Mouse (Mus musculus) lung, postnatal 25 days (tissue): ENCODE measurements at regions not wholly inside any gene's neighbourhood (a gene's known extent, or its start where the extent isn't known, plus 50 kb on each side); places are given as distances from the start of the nearest gene placed in this dataset.

Experiments
- DNase-seq: peaks from one replicate; pipeline ENCODE4 v3.0.0; 2022; ENCODE audit warnings: low spot score

DNA sequence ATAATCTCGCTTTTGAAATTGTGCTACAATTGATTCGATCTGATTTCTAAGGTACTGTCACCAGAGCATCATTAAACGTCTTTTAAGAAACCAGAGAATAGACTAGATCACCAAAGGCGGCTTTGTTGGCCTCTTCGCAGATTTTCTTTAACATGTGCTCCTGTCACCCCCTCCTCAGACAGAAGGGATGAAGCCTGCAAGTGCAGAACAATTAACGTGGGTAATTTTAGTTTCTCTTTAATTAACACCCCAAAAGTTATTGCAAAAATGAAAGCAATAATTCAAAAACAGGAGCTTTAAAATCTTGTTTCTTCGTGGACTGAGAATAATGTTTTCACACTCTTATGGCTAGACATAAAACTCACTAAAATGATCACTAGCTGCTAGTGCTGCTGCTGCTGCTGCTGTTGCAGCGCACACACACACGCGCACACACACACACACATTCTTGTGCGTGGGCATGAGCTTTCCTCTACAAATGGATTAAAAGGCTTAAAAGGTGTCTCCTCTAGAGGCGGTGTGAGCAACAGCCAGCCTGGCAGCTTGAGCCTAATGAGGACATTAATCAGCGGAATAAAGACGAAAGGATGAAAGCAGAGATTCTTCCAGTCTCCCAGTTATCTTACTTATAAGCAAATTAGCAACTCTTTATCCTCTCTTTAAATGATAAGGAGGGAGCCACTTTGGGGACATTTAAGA, 550.5 kb upstream of the Btbd3 start:
- no peak for DNase-seq

GRCm38 (mm10) chr2:137704948-137705723, 551.2 kb upstream of the Btbd3 start:
- no peak for DNase-seq

GRCm38 (mm10) chr2:137704565-137704947, 551.8 kb upstream of the Btbd3 start:
- no peak for DNase-seq

DNA sequence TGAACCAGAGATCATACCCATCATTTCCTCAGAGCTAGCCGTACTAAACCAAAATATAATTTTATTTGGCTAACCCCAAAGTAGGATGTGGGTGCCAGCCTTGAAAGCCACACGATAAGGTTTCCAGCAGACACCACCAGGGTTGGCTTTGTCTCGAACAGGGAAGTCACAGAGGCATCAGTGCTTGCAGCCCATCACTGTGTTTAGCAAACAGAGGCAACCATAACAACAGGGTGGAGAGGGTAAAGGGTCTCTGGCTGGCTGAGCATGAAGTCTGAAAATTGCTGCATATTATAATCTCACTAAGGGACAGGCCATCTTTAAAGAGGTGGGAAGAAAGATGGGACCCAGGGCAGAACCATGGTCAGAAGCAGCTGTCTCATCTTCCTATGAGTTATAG, 552.3 kb upstream of the Btbd3 start:
- DNase-seq = no peak

GRCm38 (mm10) chr2:137695885-137696284, 560.5 kb upstream of the Btbd3 start:
- DNase-seq = no peak

- no peak for DNase-seq
Measured at GRCm38 (mm10) chr2:137694020-137694419, 562.3 kb upstream of the Btbd3 start.

GRCm38 (mm10) chr2:137687208-137687607, 569.2 kb upstream of the Btbd3 start:
- no peak for DNase-seq

DNA sequence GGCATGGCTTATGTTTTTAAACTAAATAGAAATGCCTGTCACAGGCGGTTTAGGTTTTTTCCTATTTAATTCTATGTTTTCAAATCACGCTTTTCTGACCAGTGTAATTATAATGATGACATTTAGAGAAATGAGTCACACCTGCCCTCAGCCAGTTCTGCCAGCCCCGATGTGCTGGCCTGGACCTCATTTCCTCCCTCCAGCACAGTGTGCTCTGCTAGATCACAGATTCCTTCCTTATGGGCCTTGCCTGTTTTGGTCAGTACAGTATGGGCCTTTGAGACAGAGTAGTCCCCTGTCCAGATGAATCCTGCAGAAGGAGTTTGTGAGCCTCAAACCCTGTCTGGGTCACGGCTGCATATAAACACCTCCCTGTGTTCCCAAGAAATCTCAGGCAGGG, 569.6 kb upstream of the Btbd3 start:
- DNase-seq = no peak

- no peak for DNase-seq
Measured at GRCm38 (mm10) chr2:137681762-137682161, 565.3 kb upstream of the Jag1 start.

- peak; percentile 21 for DNase-seq
Measured at GRCm38 (mm10) chr2:137663171-137663570, 546.7 kb upstream of the Jag1 start.

DNA sequence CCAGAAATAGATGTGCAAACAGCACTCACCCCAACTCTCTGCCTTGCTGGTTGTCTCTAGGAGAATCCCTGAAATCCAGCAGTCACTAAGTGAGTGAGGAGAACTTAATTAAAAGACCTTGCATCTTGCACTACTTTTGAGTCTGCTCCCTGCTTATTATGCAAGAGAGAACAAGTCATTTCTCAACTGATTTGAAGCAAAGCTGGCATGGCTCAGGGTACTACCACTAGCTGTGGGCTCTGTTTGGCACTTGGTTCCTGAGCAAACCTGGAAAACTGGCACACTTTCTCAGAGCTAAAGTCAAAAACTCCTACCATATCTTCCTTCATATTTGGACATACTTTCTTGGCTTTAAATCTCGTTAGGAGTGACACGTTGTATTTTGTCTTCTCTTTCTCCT, 545.8 kb upstream of the Jag1 start:
- DNase-seq = no peak

DNA sequence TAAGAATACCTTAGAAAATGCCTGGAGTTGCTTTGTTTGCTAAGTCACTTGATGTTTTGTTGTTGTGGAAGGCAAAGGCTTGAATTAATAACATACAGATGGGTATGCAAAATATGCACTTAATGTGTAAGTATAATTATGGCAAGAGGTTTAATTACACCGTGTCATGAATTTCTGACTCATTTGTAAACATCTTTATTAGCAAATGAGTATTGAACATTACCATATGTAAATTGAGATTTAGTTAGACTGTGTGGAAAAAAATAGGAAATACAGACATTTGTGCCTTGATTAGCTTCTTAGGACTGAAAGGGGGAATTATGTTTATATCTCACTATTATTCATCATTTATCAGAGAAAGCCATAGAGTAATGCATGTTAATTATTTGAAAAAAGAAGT, 544.0 kb upstream of the Jag1 start:
- DNase-seq = no peak

- no peak for DNase-seq
Measured at GRCm38 (mm10) chr2:137654296-137654695, 537.9 kb upstream of the Jag1 start.

GRCm38 (mm10) chr2:137644160-137644559, 527.7 kb upstream of the Jag1 start:
- DNase-seq = no peak

DNA sequence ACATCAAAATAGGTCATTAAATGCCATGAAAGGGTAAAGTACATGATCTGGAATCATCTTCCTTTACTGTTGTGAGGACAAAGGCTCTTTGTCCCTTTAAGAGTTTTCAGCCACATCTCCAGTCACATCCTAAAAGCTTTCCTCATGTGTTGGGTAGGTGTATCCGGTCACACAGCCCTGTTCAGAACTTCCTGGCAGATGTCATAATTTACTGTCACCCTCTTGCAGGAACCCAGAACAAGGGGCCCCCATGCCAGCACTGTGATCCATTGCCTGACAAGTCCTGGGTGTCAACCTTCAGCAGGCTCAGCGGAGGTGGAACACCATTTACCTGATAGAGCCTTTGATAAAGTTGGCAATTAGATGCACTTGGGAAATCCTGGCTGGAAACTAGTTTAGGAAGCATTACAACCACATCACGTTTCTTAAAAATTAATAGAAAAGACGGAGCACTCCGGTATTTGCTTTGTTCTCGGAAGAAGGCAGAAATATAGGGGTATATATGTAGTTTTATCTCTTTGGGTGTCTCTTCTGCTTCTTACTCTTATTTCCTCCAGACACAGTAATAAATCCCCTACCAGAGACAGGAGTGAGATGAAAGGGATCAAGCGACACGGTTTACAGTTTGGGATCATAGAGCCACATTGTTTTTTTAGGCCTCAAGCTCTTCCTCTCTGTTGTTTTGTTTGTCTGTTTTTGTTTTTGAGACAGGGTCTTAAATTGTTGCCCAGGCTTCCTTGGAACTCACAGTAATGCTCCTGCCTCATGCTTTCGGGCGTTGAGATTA, 527.0 kb upstream of the Jag1 start:
- no peak for DNase-seq

DNA sequence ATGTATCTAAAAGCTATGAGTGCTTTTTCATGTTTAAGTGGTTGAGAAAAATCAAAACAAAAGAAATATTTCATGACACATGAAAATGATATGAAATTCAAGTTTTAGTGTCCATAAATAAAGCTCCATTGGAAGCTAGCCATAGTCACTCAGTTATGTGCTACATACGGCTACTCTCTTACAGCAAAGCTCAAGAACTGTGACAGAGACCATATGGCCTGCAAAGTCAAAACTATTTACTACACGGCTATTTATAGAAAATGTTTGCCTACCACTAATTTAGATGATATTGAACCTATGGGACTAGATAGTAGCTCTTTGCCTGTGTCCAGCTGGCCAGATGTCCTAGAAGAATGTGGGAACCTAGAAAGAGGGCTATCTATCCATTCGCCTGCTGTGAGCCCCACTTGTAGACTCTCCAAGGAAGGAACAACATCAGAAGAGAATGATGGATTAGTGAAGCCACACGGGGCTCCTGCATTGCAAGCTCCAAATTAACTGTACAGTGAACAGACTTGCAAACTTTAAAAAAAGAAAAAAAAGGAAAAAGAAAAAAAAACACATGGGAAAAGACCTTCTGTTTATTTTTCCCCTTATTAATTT, 518.7 kb upstream of the Jag1 start:
- DNase-seq = no peak

GRCm38 (mm10) chr2:137616637-137617036, 500.2 kb upstream of the Jag1 start:
- no peak for DNase-seq

- DNase-seq = no peak
Measured at GRCm38 (mm10) chr2:137613791-137614190, 497.3 kb upstream of the Jag1 start.

- no peak for DNase-seq
Measured at GRCm38 (mm10) chr2:137608506-137608905, 492.1 kb upstream of the Jag1 start.

GRCm38 (mm10) chr2:137598136-137598535, 481.7 kb upstream of the Jag1 start:
- no peak for DNase-seq

DNA sequence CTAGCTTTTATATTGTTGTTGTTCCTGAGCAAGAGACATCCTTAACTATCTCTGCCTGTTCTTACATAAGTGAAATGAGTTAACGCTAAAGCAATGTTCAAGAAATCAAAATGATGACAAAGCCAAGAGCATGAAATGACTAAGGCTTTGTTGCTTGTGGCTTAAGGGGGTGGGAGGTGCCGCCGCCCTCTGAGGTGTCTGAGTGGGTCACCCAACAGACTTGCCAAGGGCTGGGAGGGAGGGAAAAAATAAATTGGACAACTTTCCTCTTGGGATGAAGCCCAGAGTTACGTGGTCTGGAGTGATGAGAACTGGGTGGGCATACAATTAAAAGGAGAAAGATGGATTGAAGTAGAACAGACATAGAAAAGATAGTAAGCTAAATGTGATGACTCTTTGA, 478.1 kb upstream of the Jag1 start:
- DNase-seq = no peak

- no peak for DNase-seq
Measured at GRCm38 (mm10) chr2:137591551-137591950, 475.1 kb upstream of the Jag1 start.

- no peak for DNase-seq
Measured at GRCm38 (mm10) chr2:137581491-137581890, 465.0 kb upstream of the Jag1 start.
